Mouse (Mus musculus) midbrain, embryonic 16.5 days (tissue): Measurements from ENCODE around the gene Clstn1. TPM values are rescaled to one million over a fixed set of nuclear protein-coding genes. Genes with fewer than 3 reads are reported as not detected.
A peak's percentile ranks its signal among the peaks of the same experiment; 100 is the strongest.

Experiments
- ATAC-seq: fragments of 200-750 bp; cut with Nextera tagmentation; 2 replicates; pipeline ENCODE4 v1.8.0; 2017; ENCODE audit warnings: moderate TSS enrichment
- H3K27ac ChIP-seq: fragments of 300-500 bp; sonication (generic); 2 replicates; pipeline ENCODE4 v1.5.1; 2014; ENCODE audit warnings: mild to moderate bottlenecking, low read length, mixed read lengths
- H3K27me3 ChIP-seq: fragments of 300-500 bp; sonication (generic); 2 replicates; pipeline ENCODE4 v1.6.1; 2014; ENCODE audit warnings: low read depth, low read length, mixed read lengths; ENCODE audit not compliant: control insufficient read depth, insufficient read depth
- H3K36me3 ChIP-seq: fragments of 300-500 bp; sonication (generic); 2 replicates; pipeline ENCODE4 v1.6.1; 2014; ENCODE audit warnings: mild to moderate bottlenecking, low read length, moderate library complexity, mixed read lengths; ENCODE audit not compliant: control insufficient read depth, insufficient read depth
- H3K4me1 ChIP-seq: fragments of 300-500 bp; sonication (generic); 2 replicates; pipeline ENCODE4 v1.6.1; 2014; ENCODE audit warnings: mild to moderate bottlenecking, low read length, mixed read lengths; ENCODE audit not compliant: control insufficient read depth, insufficient read depth
- H3K4me2 ChIP-seq: fragments of 300-500 bp; sonication (generic); 2 replicates; pipeline ENCODE4 v1.6.1; 2014; ENCODE audit warnings: mild to moderate bottlenecking, low read length, mixed read lengths
- H3K4me3 ChIP-seq: fragments of 300-500 bp; sonication (generic); 2 replicates; pipeline ENCODE4 v1.5.1; 2014; ENCODE audit warnings: low read depth, mild to moderate bottlenecking, low read length, moderate library complexity, mixed read lengths
- H3K9ac ChIP-seq: fragments of 300-500 bp; sonication (generic); 2 replicates; pipeline ENCODE4 v1.6.1; 2014; ENCODE audit warnings: low read depth, low read length, mixed read lengths
- H3K9me3 ChIP-seq: fragments of 300-500 bp; sonication (generic); replicated peaks from 2 replicates; pipeline ENCODE4 v1.6.1; 2014; ENCODE audit warnings: mild to moderate bottlenecking, low read length, mixed read lengths; ENCODE audit not compliant: control insufficient read depth, poor library complexity, severe bottlenecking
- WGBS: fragments of 180-500 bp; shearing (Covaris S2); extraction: QIAGEN DNeasy Blood & Tissue Kit; methylation state at CpG from one replicate; pipeline ENCODE4 v1.1.7; 2014; 5-methylcytosine and 5-hydroxymethylcytosine counted together
- polyA plus RNA-seq: library from polyadenylated mRNA; unstranded; fragments of >200 nt; fragmentation: Nextera tagmentation; extraction: Ambion mirVana; gene quantifications from 2 replicates; pipeline ENCODE4 v1.2.1, GENCODE M21; 2015

Gene Clstn1
- polyA plus RNA-seq, 1 experiment from 2014 or later: 80.2 TPM

GRCm38 (mm10) chr4:149601484-149601883 is 15.2 kb downstream of the Clstn1 start:
- peaks cover 18% of the 10 kb centered on the region for H3K4me1 ChIP-seq
- peak overlapping the region; percentile 23; the same call in 1 of the 2 replicates for H3K9ac ChIP-seq
- H3K4me3 ChIP-seq: no peak overlapping the region
- H3K27me3 ChIP-seq: no peaks in the 10 kb centered on the region
- no peak overlapping the region for H3K4me2 ChIP-seq
- H3K9me3 ChIP-seq: no peaks in the 10 kb centered on the region
- WGBS: 37% methylated on average over 4 of the region's 4 CpGs
- no peak for ATAC-seq
- H3K36me3 ChIP-seq: no peaks in the 10 kb centered on the region
- no peak overlapping the region for H3K27ac ChIP-seq

- H3K36me3 ChIP-seq: no peaks in the 10 kb centered on the region
- ATAC-seq: no peak
- WGBS: 41% methylated on average over 7 of the region's 7 CpGs
- no peaks in the 10 kb centered on the region for H3K27me3 ChIP-seq
- H3K9ac ChIP-seq: no peak overlapping the region
- no peaks in the 10 kb centered on the region for H3K9me3 ChIP-seq
- H3K4me3 ChIP-seq: no peak overlapping the region
- no peak overlapping the region for H3K27ac ChIP-seq
- peaks cover 24% of the 10 kb centered on the region for H3K4me1 ChIP-seq
- no peak overlapping the region for H3K4me2 ChIP-seq
Measured at GRCm38 (mm10) chr4:149602236-149602635, 16.0 kb downstream of the Clstn1 start.

- Histone ChIP-seq H3K27ac (no peak overlapping the region), H3K27me3 (no peaks in the 10 kb centered on the region), H3K9ac (no peak overlapping the region), H3K4me2 (no peak overlapping the region), H3K4me3 (no peak overlapping the region), H3K36me3 (no peaks in the 10 kb centered on the region), H3K4me1 (peaks cover 28% of the 10 kb centered on the region), H3K9me3 (no peaks in the 10 kb centered on the region)
- ATAC-seq: no peak
- 74% methylated on average over 1 of the region's 1 CpGs for WGBS
Measured at GRCm38 (mm10) chr4:149603860-149604259, 17.6 kb downstream of the Clstn1 start.

GRCm38 (mm10) chr4:149604518-149604917 is 18.2 kb downstream of the Clstn1 start:
- Histone ChIP-seq H3K9me3 (no peaks in the 10 kb centered on the region), H3K4me2 (no peak overlapping the region), H3K4me3 (no peak overlapping the region), H3K9ac (no peak overlapping the region), H3K4me1 (peaks cover 33% of the 10 kb centered on the region), H3K27ac (no peak overlapping the region), H3K36me3 (no peaks in the 10 kb centered on the region), H3K27me3 (no peaks in the 10 kb centered on the region)
- no peak for ATAC-seq
- 81% methylated on average over 3 of the region's 3 CpGs for WGBS

- Histone ChIP-seq H3K36me3 (no peaks in the 10 kb centered on the region), H3K4me1 (peaks cover 33% of the 10 kb centered on the region), H3K4me3 (no peak overlapping the region), H3K4me2 (no peak overlapping the region), H3K9me3 (no peaks in the 10 kb centered on the region), H3K9ac (no peak overlapping the region; the same call in 1 of the 2 replicates), H3K27me3 (no peaks in the 10 kb centered on the region), H3K27ac (peak overlapping the region; percentile 29; the same call in 1 of the 2 replicates)
- ATAC-seq: no peak
- 62% methylated on average over 18 of the region's 18 CpGs for WGBS
Measured at GRCm38 (mm10) chr4:149606056-149606455, 19.8 kb downstream of the Clstn1 start.

GRCm38 (mm10) chr4:149606766-149607358 is 20.6 kb downstream of the Clstn1 start:
- H3K4me3 ChIP-seq: no peak overlapping the region
- no peak overlapping the region for H3K4me2 ChIP-seq
- H3K9ac ChIP-seq: no peak overlapping the region
- WGBS: 35% methylated on average over 15 of the region's 15 CpGs
- no peak for ATAC-seq
- H3K27ac ChIP-seq: peak overlapping the region; percentile 33; the same call in 1 of the 2 replicates
- no peaks in the 10 kb centered on the region for H3K36me3 ChIP-seq
- no peaks in the 10 kb centered on the region for H3K9me3 ChIP-seq
- H3K27me3 ChIP-seq: no peaks in the 10 kb centered on the region
- H3K4me1 ChIP-seq: peaks cover 29% of the 10 kb centered on the region

- 55% methylated on average over 20 of the region's 20 CpGs for WGBS
- Histone ChIP-seq H3K36me3 (no peaks in the 10 kb centered on the region), H3K27me3 (no peaks in the 10 kb centered on the region), H3K27ac (peak overlapping the region; percentile 33; the same call in 1 of the 2 replicates), H3K9ac (no peak overlapping the region), H3K4me1 (peaks cover 25% of the 10 kb centered on the region), H3K4me2 (no peak overlapping the region), H3K4me3 (no peak overlapping the region), H3K9me3 (no peaks in the 10 kb centered on the region)
- no peak for ATAC-seq
Measured at GRCm38 (mm10) chr4:149607591-149608308, 21.5 kb downstream of the Clstn1 start.

GRCm38 (mm10) chr4:149608309-149608638 is 22.0 kb downstream of the Clstn1 start:
- Histone ChIP-seq H3K4me3 (no peak overlapping the region), H3K27me3 (no peaks in the 10 kb centered on the region), H3K4me2 (no peak overlapping the region), H3K9me3 (no peaks in the 10 kb centered on the region), H3K36me3 (no peaks in the 10 kb centered on the region), H3K4me1 (peaks cover 25% of the 10 kb centered on the region), H3K9ac (no peak overlapping the region), H3K27ac (no peak overlapping the region)
- ATAC-seq: no peak
- WGBS: 91% methylated on average over 6 of the region's 6 CpGs

- peak; percentile 38 for ATAC-seq
- Histone ChIP-seq H3K36me3 (no peaks in the 10 kb centered on the region), H3K27me3 (no peaks in the 10 kb centered on the region), H3K4me3 (no peak overlapping the region), H3K4me2 (no peak overlapping the region), H3K4me1 (peaks cover 25% of the 10 kb centered on the region), H3K9ac (no peak overlapping the region), H3K27ac (no peak overlapping the region), H3K9me3 (0 out of 2 replicates have a peak, but pooled peaks cover 2% of the 10 kb centered on the region)
- 56% methylated on average over 8 of the region's 8 CpGs for WGBS
Measured at GRCm38 (mm10) chr4:149609256-149610025, 23.2 kb downstream of the Clstn1 start.
